Mouse (Mus musculus) megakaryocyte, embryonic 14.5 days (primary cell): ENCODE measurements at regions not wholly inside any gene's neighbourhood (a gene's known extent, or its start where the extent isn't known, plus 50 kb on each side); places are given as distances from the start of the nearest gene placed in this dataset.

Experiments used
- FLI1 ChIP-seq: IDR thresholded peaks from 2 replicates; pipeline ENCODE4 v1.6.1; 2012; ENCODE audit warnings: low read length, inconsistent platforms, mixed read lengths
- GATA1 ChIP-seq: IDR thresholded peaks from 3 replicates; pipeline ENCODE4 v1.6.1; 2012; ENCODE audit warnings: mixed read lengths, low read length, inconsistent platforms, borderline replicate concordance

DNA sequence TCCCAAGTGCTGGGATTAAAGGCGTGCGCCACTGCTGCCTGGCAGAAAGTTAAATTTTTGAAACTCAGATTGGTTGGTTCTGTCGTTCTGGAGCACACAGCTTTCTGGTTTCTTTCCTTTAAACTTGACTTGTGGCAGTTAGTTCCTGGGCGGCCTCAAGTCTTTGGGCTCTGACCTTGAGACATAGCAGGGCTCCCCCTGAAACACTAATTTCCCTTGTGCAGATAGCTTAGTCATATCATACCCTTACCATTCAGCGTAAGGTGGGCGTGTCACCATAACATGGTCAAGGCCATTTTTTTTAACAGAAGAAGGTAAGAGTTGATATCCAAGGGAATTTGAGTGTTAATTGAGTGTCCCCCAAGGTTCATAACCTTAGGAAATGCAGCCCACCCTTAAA, 140.3 kb upstream of the Ubr2 start:
- TF ChIP-seq GATA1, result no peak
- TF ChIP-seq FLI1, result no peak
